Mouse (Mus musculus) midbrain, postnatal 0 days (tissue): Measurements from ENCODE around the gene B3gat3. TPM values are rescaled to one million over a fixed set of nuclear protein-coding genes. Genes with fewer than 3 reads are reported as not detected.

Source experiments
- ATAC-seq: fragments of 200-750 bp; cut with Nextera tagmentation; 2 replicates; pipeline ENCODE4 v1.8.0; 2017; ENCODE audit warnings: moderate number of reproducible peaks, mild to moderate bottlenecking, moderate TSS enrichment, moderate library complexity; ENCODE audit not compliant: low FRiP score
- DNase-seq: peaks from one replicate; pipeline ENCODE4 v3.0.0-alpha.2; 2015; ENCODE audit warnings: low spot score
- H3K27ac ChIP-seq: fragments of 300-500 bp; sonication (generic); 2 replicates; pipeline ENCODE4 v1.5.1; 2014; ENCODE audit warnings: low read depth, mild to moderate bottlenecking, low read length, mixed read lengths
- H3K27me3 ChIP-seq: fragments of 300-500 bp; sonication (generic); 2 replicates; pipeline ENCODE4 v1.6.1; 2014; ENCODE audit warnings: low read length, control low read depth, mixed read lengths; ENCODE audit not compliant: insufficient read depth
- H3K36me3 ChIP-seq: fragments of 300-500 bp; sonication (generic); 2 replicates; pipeline ENCODE4 v1.6.1; 2014; ENCODE audit warnings: low read length, control low read depth, mixed read lengths; ENCODE audit not compliant: insufficient read depth
- H3K4me1 ChIP-seq: fragments of 300-500 bp; sonication (generic); 2 replicates; pipeline ENCODE4 v1.6.1; 2014; ENCODE audit warnings: mild to moderate bottlenecking, control low read depth, antibody characterized with exemption, low read length, mixed read lengths; ENCODE audit not compliant: insufficient read depth
- H3K4me2 ChIP-seq: fragments of 300-500 bp; sonication (generic); 2 replicates; pipeline ENCODE4 v1.6.1; 2014; ENCODE audit warnings: low read depth, mild to moderate bottlenecking, low read length, mixed read lengths; ENCODE audit not compliant: poor library complexity, severe bottlenecking
- H3K4me3 ChIP-seq: fragments of 300-500 bp; sonication (generic); 2 replicates; pipeline ENCODE4 v1.5.1; 2014; ENCODE audit warnings: low read depth, mild to moderate bottlenecking, low read length, moderate library complexity
- H3K9ac ChIP-seq: fragments of 300-500 bp; sonication (generic); replicated peaks from 2 replicates; pipeline ENCODE4 v1.6.1; 2014; ENCODE audit warnings: mild to moderate bottlenecking, low read length, moderate library complexity, mixed read lengths; ENCODE audit not compliant: poor library complexity, severe bottlenecking
- H3K9me3 ChIP-seq: fragments of 300-500 bp; sonication (generic); 2 replicates; pipeline ENCODE4 v1.6.1; 2016; ENCODE audit warnings: low read length, control low read depth
- CTCF ChIP-seq: IDR thresholded peaks from 2 replicates; pipeline ENCODE4 v1.5.1; 2016; ENCODE audit warnings: antibody characterized with exemption, mild to moderate bottlenecking
- WGBS: fragments of 180-500 bp; shearing (Covaris S2); extraction: QIAGEN DNeasy Blood & Tissue Kit; methylation state at CpG from one replicate; pipeline ENCODE4 v1.1.7; 2014; 5-methylcytosine and 5-hydroxymethylcytosine counted together
- polyA plus RNA-seq: library from polyadenylated mRNA; unstranded; fragments of >200 nt; fragmentation: Nextera tagmentation; extraction: Ambion mirVana; gene quantifications from 2 replicates; pipeline ENCODE4 v1.2.1, GENCODE M21; 2015
- total RNA-seq: library from RNA; depleted of rRNA; stranded (reverse); fragments of >200 nt; gene quantifications from 2 replicates; pipeline ENCODE4 v1.2.3, GENCODE M21; 2014

Gene B3gat3
- total and polyA plus RNA-seq, 2 experiments from 2014 or later: 95.5 to 111 TPM

DNA sequence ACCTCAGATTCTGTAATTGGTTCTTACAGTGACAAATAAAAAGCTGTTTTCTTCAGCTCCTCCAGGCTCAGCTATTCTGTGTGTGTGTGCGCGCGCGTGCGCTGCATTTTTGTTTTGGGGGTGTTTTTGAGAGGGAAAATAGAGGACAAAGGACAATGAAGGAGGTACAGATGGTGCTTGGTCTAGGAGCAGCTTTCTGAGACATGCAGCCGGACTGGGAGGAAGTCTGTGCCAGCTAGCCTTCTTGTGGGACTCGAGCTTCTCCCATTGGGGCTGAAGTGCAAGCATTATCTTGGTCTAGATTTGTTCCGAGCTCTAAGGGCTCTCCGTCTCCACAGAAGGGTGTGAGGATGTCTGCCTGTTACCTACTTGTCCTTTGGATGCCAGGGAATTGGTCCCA is 32.1 kb downstream of the B3gat3 start:
- H3K36me3 ChIP-seq: peaks cover 47% of the 10 kb centered on the region
- H3K4me1 ChIP-seq: no peaks in the 10 kb centered on the region; the same call in 1 of the 2 replicates
- ATAC-seq (no peak), DNase-seq (peak; percentile 34)
- no peaks in the 10 kb centered on the region for H3K27me3 ChIP-seq
- no peak overlapping the region for H3K4me2 ChIP-seq
- H3K9me3 ChIP-seq: no peaks in the 10 kb centered on the region
- H3K9ac ChIP-seq: no peak overlapping the region
- TF ChIP-seq CTCF: no peak
- WGBS: 81% methylated on average over 9 of the region's 9 CpGs
- H3K27ac ChIP-seq: 0 out of 2 replicates have a peak overlapping the region, but pooled peaks have one; percentile 69
- H3K4me3 ChIP-seq: no peak overlapping the region

DNA sequence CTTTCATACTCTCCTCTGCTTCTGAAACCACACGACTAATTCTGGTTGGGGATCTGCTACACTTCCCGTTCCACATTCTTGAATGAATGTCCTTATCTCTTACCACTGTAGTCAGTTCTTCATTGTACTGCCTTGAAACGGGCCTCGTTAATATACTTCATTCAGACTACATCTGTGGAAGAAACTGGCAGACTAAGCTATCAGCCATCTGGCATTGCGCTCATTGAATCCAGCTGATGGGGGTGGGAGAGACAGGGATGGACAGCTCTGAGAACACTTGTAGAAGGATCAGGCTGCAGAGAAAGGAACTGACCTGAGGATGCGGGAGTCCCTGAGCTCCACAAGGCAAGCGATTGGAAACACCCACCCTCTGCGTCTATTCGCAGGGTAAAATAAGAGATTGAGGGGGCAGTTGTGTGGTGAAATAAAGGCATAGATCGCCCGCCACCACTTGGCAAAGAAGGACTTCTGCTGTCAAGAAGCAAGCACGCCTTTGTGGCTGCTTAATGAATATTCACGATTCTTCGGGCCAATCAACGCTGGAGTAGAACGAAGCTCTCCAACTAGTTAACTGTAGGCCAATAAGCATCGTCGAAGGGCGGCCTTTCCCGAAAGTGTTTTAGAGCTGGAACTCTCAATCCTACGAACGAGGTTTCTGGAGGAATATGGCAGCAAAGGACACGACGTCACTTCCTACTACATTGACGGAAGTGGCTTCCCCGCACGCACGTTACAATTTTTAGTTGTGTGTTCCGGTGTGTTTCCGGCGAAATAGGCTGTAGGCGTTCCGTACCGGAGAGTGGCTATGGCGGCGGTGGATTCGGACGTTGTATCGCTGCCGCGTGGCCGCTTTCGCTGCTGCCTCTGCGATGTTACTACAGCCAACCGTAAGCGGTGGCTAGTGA is 33.2 kb downstream of the B3gat3 start, which contains the start of gene Tut1:
Gene Tut1, plus strand, starts transcription at position 713 of the 905 bp plus-strand sequence.
- WGBS: 1% methylated on average over 46 of the region's 46 CpGs
- peak; percentile 94 for ATAC-seq
- H3K36me3 ChIP-seq: peaks cover 35% of the 10 kb centered on the region

DNA sequence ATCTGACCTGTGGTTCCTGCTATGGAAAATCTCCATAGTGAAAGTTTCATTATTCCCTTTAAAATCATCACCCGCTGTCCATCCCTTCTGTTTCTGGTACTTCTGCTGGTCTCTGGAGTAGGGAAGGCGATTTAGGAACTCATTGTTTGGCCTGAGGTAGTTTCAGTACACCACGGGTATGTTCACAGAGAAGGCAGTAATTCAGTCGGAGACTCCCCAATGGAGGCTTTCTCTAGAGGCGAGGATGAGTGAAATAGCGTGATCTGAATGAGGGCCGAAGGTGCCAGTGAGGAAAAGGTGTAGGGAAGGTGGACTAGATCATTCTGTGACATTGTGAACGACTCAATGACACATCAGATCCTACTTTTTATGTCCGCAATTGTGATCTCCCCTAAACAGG is 34.0 kb downstream of the B3gat3 start:
- Histone ChIP-seq H3K36me3 (peaks cover 30% of the 10 kb centered on the region), H3K4me1 (no peaks in the 10 kb centered on the region; the same call in 1 of the 2 replicates), H3K27me3 (no peaks in the 10 kb centered on the region), H3K4me2 (peak overlapping the region; percentile 59), H3K9me3 (no peaks in the 10 kb centered on the region), H3K4me3 (peak overlapping the region; percentile 63), H3K9ac (peak overlapping the region; percentile 65), H3K27ac (peak overlapping the region; percentile 65)
- no peak for TF ChIP-seq CTCF
- WGBS: 7% methylated on average over 9 of the region's 9 CpGs
- DNase-seq (no peak), ATAC-seq (no peak)

More for the DNA sequence above, 33.2 kb downstream of the B3gat3 start, which contains the start of gene Tut1:
- peak; percentile 17; the same call in 1 of the 2 replicates for TF ChIP-seq CTCF
- peak within 1 kb of the TSS; percentile 69 for H3K27ac ChIP-seq
- peak within 1 kb of the TSS; percentile 59 for H3K4me2 ChIP-seq
- peak within 1 kb of the TSS; percentile 63 for H3K4me3 ChIP-seq
- H3K4me1 ChIP-seq: no peaks in the 10 kb centered on the region; the same call in 1 of the 2 replicates
- H3K9ac ChIP-seq: peak within 1 kb of the TSS; percentile 65
- H3K27me3 ChIP-seq: no peaks in the 10 kb centered on the region
- peak; percentile 99 for DNase-seq
- no peaks in the 10 kb centered on the region for H3K9me3 ChIP-seq

DNA sequence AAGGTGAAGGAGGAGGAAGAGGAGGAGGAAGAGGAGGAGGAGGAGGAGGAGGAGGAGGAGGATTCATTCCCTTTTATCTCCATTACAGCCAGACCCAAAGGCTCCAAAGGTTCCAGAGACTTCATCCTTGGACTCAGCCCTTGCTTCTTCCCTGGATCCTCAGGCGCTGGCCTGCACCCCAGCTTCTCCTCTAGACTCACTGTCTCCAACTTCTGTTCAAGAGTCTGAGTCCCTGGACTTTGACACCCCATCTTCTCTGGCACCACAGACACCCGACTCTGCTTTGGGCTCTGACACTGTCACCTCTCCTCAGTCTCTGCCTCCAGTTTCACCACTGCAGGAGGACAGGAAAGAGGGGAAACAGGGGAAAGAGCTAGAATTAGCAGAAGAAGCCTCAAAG is 42.1 kb downstream of the B3gat3 start:
- Histone ChIP-seq H3K4me2 (no peak overlapping the region), H3K4me1 (no peaks in the 10 kb centered on the region), H3K9ac (0 out of 2 replicates have a peak overlapping the region, but pooled peaks have one; percentile 13), H3K9me3 (no peaks in the 10 kb centered on the region), H3K36me3 (peaks cover 64% of the 10 kb centered on the region), H3K4me3 (no peak overlapping the region), H3K27ac (no peak overlapping the region), H3K27me3 (no peaks in the 10 kb centered on the region)
- 90% methylated on average over 2 of the region's 2 CpGs for WGBS
- TF ChIP-seq CTCF: no peak
- ATAC-seq: no peak
- DNase-seq: no peak

DNA sequence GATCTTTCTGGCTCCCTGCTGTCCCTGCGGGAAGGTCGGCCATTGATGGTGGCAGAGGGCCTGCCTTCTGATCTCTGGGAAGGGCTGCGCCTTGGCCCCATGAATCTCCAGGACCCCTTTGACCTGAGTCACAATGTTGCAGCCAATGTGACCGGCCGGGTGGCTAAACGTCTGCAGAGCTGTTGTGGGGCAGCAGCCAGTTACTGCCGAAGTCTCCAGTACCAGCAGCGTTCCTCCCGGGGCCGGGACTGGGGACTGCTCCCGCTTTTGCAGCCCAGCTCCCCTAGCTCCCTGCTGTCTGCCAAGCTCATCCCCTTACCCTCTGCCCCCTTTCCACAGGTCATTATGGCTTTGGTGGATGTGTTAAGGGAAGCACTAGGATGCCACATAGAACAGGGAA is 44.9 kb downstream of the B3gat3 start:
- 87% methylated on average over 11 of the region's 11 CpGs for WGBS
- H3K9ac ChIP-seq: no peak overlapping the region
- no peak for TF ChIP-seq CTCF
- no peaks in the 10 kb centered on the region for H3K27me3 ChIP-seq
- no peak overlapping the region for H3K4me3 ChIP-seq
- peaks cover 60% of the 10 kb centered on the region for H3K36me3 ChIP-seq
- no peak overlapping the region for H3K27ac ChIP-seq
- H3K4me1 ChIP-seq: no peaks in the 10 kb centered on the region
- H3K4me2 ChIP-seq: no peak overlapping the region
- ATAC-seq (no peak), DNase-seq (no peak)
- no peaks in the 10 kb centered on the region for H3K9me3 ChIP-seq

DNA sequence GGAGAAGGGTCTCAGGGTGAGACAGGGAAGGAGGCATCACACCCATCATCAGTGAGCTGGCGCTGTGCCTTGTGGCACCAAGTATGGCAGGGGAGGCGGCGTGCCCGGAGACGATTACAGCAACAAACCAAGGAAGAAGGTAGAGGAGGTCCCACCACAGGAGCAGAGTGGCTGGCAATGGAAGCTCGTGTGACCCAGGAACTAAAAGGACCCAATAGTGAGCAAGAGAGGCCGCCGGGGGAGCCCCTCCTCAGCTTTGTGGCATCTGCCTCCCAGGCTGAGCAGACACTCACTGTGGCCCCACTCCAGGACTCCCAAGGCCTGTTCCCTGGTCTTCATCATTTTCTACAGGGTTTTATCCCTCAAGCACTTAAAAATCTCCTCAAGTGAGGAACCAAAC is 45.6 kb downstream of the B3gat3 start:
- no peaks in the 10 kb centered on the region for H3K4me1 ChIP-seq
- no peaks in the 10 kb centered on the region for H3K9me3 ChIP-seq
- DNase-seq: no peak
- H3K9ac ChIP-seq: no peak overlapping the region
- TF ChIP-seq CTCF: no peak
- no peak overlapping the region for H3K4me2 ChIP-seq
- H3K27ac ChIP-seq: peak overlapping the region; percentile 76; the same call in 1 of the 2 replicates
- no peaks in the 10 kb centered on the region for H3K27me3 ChIP-seq
- H3K4me3 ChIP-seq: no peak overlapping the region
- 87% methylated on average over 8 of the region's 8 CpGs for WGBS
- no peak for ATAC-seq
- peaks cover 58% of the 10 kb centered on the region for H3K36me3 ChIP-seq
